Mouse (Mus musculus): ENCODE results near the gene Fibp. TPM values are rescaled to one million over a fixed set of nuclear protein-coding genes. Genes with fewer than 3 reads are reported as not detected.

Gene Fibp
- polyA plus RNA-seq, 1 experiment from 2014 or later: 85.4 TPM

DNA sequence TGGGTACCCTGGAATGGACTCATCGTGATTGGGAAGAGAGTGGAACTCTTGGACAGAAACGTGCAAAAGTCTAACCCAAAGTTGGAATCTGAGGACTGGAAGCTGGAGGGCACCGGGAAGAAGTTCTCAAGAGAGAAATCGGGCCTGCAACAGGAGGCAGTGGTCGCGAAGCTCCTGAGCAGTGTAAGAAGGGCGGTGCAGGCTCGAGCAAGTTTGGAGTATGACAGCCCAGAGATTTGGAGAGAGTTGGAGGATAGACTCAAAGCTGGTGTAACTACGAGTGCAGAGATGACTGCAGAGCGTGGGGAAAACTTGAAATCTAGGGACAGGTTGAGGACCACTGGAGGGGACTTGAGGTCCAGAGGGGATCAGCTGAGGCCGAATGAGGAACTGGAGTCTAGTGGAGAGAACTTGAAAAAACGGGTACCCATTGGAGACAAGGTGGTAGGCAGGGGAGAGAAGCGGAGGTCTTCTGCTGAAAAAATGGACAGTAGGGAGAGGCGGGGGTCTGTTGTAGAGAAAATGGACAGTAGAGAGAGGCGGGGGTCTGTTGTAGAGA lies 50.7 kb downstream of the Fibp start:
- Histone ChIP-seq H3K9ac (peak overlapping the region; percentile 72), H3K27ac (ENCODE audit: poor library complexity, severe bottlenecking) (no peak overlapping the region), H3K9me3 (replicated peaks) (0 out of 2 replicates have a peak, but pooled peaks cover 2% of the 10 kb centered on the region), H3K4me2 (peak overlapping the region; percentile 74), H3K36me3 (peaks cover 2% of the 10 kb centered on the region; the same call in 1 of the 2 replicates), H3K27me3 (replicated peaks) (no peaks in the 10 kb centered on the region), H3K4me3 (peak overlapping the region; percentile 54), H3K4me1 (replicated peaks) (peaks cover 29% of the 10 kb centered on the region)
- 50% methylated on average over 15 of the region's 15 CpGs for WGBS
- ATAC-seq (ENCODE audit: insufficient number of reproducible peaks, low FRiP score): no peak

DNA sequence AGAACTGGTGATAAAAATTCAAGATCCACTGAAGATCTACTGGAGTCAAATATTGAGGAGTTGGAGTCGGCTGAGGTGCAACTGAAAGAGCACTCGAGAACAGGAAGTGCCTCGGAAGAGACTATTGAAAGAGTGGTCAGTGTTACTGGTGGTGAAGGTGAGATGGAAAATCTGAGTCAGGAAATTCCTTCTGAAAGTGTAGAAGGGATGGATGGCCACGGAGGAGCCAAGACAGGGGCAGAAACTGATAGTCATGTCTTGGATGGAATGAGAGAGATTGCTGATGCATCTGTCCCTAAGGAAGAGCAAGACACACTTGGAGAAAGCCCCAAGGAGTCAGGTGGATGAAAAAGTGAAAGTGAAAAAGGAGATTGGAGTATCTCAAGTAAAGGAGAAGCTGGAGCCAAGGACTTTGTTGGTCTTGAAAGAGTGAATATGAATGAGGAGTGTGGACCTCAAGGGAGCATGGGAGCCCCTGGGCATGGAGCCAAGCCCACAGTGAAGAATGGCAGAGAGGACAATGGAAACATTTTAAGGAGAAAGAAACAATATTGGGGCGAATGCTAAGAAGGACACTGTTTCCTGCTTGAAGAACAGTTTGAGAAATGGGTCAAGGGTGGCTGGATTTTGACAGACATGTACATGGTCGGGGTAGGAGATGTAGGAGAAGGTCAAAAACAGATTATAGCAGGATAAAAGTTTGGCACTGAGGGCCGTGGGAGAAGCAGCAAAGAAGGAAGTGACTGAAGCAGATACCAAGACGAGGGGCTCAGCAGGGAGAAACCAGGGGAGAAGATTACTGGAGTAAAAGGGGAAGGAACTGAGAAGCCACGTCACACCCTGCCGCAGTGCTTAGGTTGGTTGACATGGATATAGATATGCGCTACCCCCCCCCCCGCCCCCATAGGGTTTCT lies 51.9 kb downstream of the Fibp start:
- Histone ChIP-seq H3K4me1 (replicated peaks) (peaks cover 29% of the 10 kb centered on the region), H3K9me3 (replicated peaks) (0 out of 2 replicates have a peak, but pooled peaks cover 2% of the 10 kb centered on the region), H3K4me2 (peak overlapping the region; percentile 74; the same call in 1 of the 2 replicates), H3K36me3 (peaks cover 2% of the 10 kb centered on the region; the same call in 1 of the 2 replicates), H3K27me3 (replicated peaks) (no peaks in the 10 kb centered on the region), H3K4me3 (no peak overlapping the region), H3K9ac (no peak overlapping the region), H3K27ac (ENCODE audit: poor library complexity, severe bottlenecking) (0 out of 2 replicates have a peak overlapping the region, but pooled peaks have one; percentile 2)
- 66% methylated on average over 12 of the region's 12 CpGs for WGBS
- ATAC-seq (ENCODE audit: insufficient number of reproducible peaks, low FRiP score): no peak

DNA sequence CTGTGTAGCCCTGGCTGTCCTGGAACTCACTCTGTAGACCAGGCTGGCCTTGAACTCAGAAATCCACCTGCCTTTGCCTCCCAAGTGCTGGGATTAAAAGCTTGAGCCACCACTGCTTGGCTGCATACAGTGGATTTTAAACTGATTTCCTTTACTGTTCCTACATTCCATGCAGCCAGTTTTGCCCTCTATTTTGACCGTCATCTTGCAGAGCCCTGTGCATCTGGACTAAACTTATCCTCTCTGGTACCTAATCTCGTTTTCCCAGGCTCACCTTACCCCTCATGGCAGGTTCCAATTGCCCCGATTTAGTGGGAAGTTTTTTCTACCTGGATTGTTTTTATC lies 52.6 kb downstream of the Fibp start:
- Histone ChIP-seq H3K4me3 (no peak overlapping the region), H3K27me3 (replicated peaks) (no peaks in the 10 kb centered on the region), H3K9ac (no peak overlapping the region), H3K36me3 (peaks cover 2% of the 10 kb centered on the region; the same call in 1 of the 2 replicates), H3K9me3 (replicated peaks) (0 out of 2 replicates have a peak, but pooled peaks cover 2% of the 10 kb centered on the region), H3K4me1 (replicated peaks) (peaks cover 29% of the 10 kb centered on the region), H3K4me2 (no peak overlapping the region), H3K27ac (ENCODE audit: poor library complexity, severe bottlenecking) (0 out of 2 replicates have a peak overlapping the region, but pooled peaks have one; percentile 2)
- WGBS: 78% methylated on average over 3 of the region's 3 CpGs
- ATAC-seq (ENCODE audit: insufficient number of reproducible peaks, low FRiP score): no peak

Other genes with a start within 250 kb of the Fibp start
- gene Pacs1, start 187.5 kb upstream of the Fibp start, polyA plus RNA-seq (2016; fragmentation: Nextera tagmentation; extraction: Ambion mirVana): 27.9 and 28.4 TPM in 2 replicates
- gene Sf3b2, start 165.2 kb upstream of the Fibp start, polyA plus RNA-seq (2016; fragmentation: Nextera tagmentation; extraction: Ambion mirVana): 221 and 227 TPM in 2 replicates
- 3.8 and 4.5 TPM in 2 replicates for gene Gal3st3, start 162.3 kb upstream of the Fibp start, polyA plus RNA-seq (2016; fragmentation: Nextera tagmentation; extraction: Ambion mirVana)
- gene Catsper1, start 124.9 kb upstream of the Fibp start, polyA plus RNA-seq (2016; fragmentation: Nextera tagmentation; extraction: Ambion mirVana): not detected in 2 replicates
- not detected in 2 replicates for gene Cst6, start 111.0 kb upstream of the Fibp start, polyA plus RNA-seq (2016; fragmentation: Nextera tagmentation; extraction: Ambion mirVana)
- 42.8 and 43.0 TPM in 2 replicates for gene Eif1ad, start 93.9 kb upstream of the Fibp start, polyA plus RNA-seq (2016; fragmentation: Nextera tagmentation; extraction: Ambion mirVana)
- gene Banf1, start 93.4 kb upstream of the Fibp start, polyA plus RNA-seq (2016; fragmentation: Nextera tagmentation; extraction: Ambion mirVana): 400 and 410 TPM in 2 replicates
- gene Sart1, start 71.9 kb upstream of the Fibp start, polyA plus RNA-seq (2016; fragmentation: Nextera tagmentation; extraction: Ambion mirVana): 61.6 and 63.9 TPM in 2 replicates
- 1.7 and 1.8 TPM in 2 replicates for gene Tsga10ip, start 58.1 kb upstream of the Fibp start, polyA plus RNA-seq (2016; fragmentation: Nextera tagmentation; extraction: Ambion mirVana)
- gene Drap1, start 35.6 kb upstream of the Fibp start, polyA plus RNA-seq (2016; fragmentation: Nextera tagmentation; extraction: Ambion mirVana): 190 and 194 TPM in 2 replicates
- gene AI837181, start 35.5 kb upstream of the Fibp start, polyA plus RNA-seq (2016; fragmentation: Nextera tagmentation; extraction: Ambion mirVana): 38.8 and 39.5 TPM in 2 replicates
- not detected in 2 replicates for gene Fosl1, start 13.1 kb upstream of the Fibp start, polyA plus RNA-seq (2016; fragmentation: Nextera tagmentation; extraction: Ambion mirVana)
- gene Ccdc85b, start 2.7 kb upstream of the Fibp start, polyA plus RNA-seq (2016; fragmentation: Nextera tagmentation; extraction: Ambion mirVana): 10.5 and 13.0 TPM in 2 replicates
- 1.3 and 1.7 TPM in 2 replicates for gene Ctsw, start 7.9 kb downstream of the Fibp start, polyA plus RNA-seq (2016; fragmentation: Nextera tagmentation; extraction: Ambion mirVana)
- 70.3 and 70.6 TPM in 2 replicates for gene Efemp2, start 13.3 kb downstream of the Fibp start, polyA plus RNA-seq (2016; fragmentation: Nextera tagmentation; extraction: Ambion mirVana)
- gene Mus81, start 27.8 kb downstream of the Fibp start, polyA plus RNA-seq (2016; fragmentation: Nextera tagmentation; extraction: Ambion mirVana): 33.2 and 37.6 TPM in 2 replicates
- 1,913 and 1,997 TPM in 2 replicates for gene Cfl1, start 29.8 kb downstream of the Fibp start, polyA plus RNA-seq (2016; fragmentation: Nextera tagmentation; extraction: Ambion mirVana)
- 0.23 and 0.24 TPM in 2 replicates for gene 1700020D05Rik, start 43.2 kb downstream of the Fibp start, polyA plus RNA-seq (2016; fragmentation: Nextera tagmentation; extraction: Ambion mirVana)
- gene Snx32, start 49.9 kb downstream of the Fibp start, polyA plus RNA-seq (2016; fragmentation: Nextera tagmentation; extraction: Ambion mirVana): 16.3 and 16.9 TPM in 2 replicates
- gene Ovol1, start 100.0 kb downstream of the Fibp start, polyA plus RNA-seq (2016; fragmentation: Nextera tagmentation; extraction: Ambion mirVana): not detected in 2 replicates
- 2.2 and 2.5 TPM in 2 replicates for gene Ap5b1, start 107.4 kb downstream of the Fibp start, polyA plus RNA-seq (2016; fragmentation: Nextera tagmentation; extraction: Ambion mirVana)
- 102 and 110 TPM in 2 replicates for gene Rnaseh2c, start 141.3 kb downstream of the Fibp start, polyA plus RNA-seq (2016; fragmentation: Nextera tagmentation; extraction: Ambion mirVana)
- gene Kat5, start 149.6 kb downstream of the Fibp start, polyA plus RNA-seq (2016; fragmentation: Nextera tagmentation; extraction: Ambion mirVana): 31.5 and 36.1 TPM in 2 replicates
- 41.3 and 42.5 TPM in 2 replicates for gene Rela, start 176.9 kb downstream of the Fibp start, polyA plus RNA-seq (2016; fragmentation: Nextera tagmentation; extraction: Ambion mirVana)
- 25.5 and 28.1 TPM in 2 replicates for gene Sipa1, start 203.1 kb downstream of the Fibp start, polyA plus RNA-seq (2016; fragmentation: Nextera tagmentation; extraction: Ambion mirVana)
- gene Map3k11, start 228.1 kb downstream of the Fibp start, polyA plus RNA-seq (2016; fragmentation: Nextera tagmentation; extraction: Ambion mirVana): 30.6 and 32.8 TPM in 2 replicates
- 22.0 and 22.3 TPM in 2 replicates for gene Pcnx3, start 228.3 kb downstream of the Fibp start, polyA plus RNA-seq (2016; fragmentation: Nextera tagmentation; extraction: Ambion mirVana)
- gene Kcnk7, start 243.8 kb downstream of the Fibp start, polyA plus RNA-seq (2016; fragmentation: Nextera tagmentation; extraction: Ambion mirVana): 0.17 TPM in 1 of 2 replicates, not detected in the other